Mouse (Mus musculus) kidney, adult 2 months (tissue): ENCODE measurements at regions not wholly inside any gene's neighbourhood (a gene's known extent, or its start where the extent isn't known, plus 50 kb on each side); places are given as distances from the start of the nearest gene placed in this dataset.

ENCODE experiments used
- CTCF ChIP-seq: fragments of 200-500 bp; conservative IDR thresholded peaks from 2 replicates; pipeline ENCODE4 v1.5.1; 2011; ENCODE audit warnings: low read depth, mild to moderate bottlenecking, control low read depth, low read length, moderate library complexity, mixed read lengths; ENCODE audit not compliant: insufficient read depth, insufficient read length
- POLR2A ChIP-seq: fragments of 200-500 bp; IDR thresholded peaks from one replicate; pipeline ENCODE4 v1.6.1; 2011; ENCODE audit warnings: low read depth, low read length, control low read depth

- TF ChIP-seq CTCF, result no peak
- no peak for TF ChIP-seq POLR2A
Observed at GRCm38 (mm10) chr5:42891890-42892289, 341.1 kb upstream of the Cpeb2 start.
